Mouse (Mus musculus): ENCODE measurements around the gene H2-M10.1.
"Not testable (repeated sequence)": the region's sequence is repeated elsewhere in the genome, so short reads cannot be mapped to it uniquely, and the experiment has no call there.

The H2-M10.1 gene

GRCm38 (mm10) chr17:36326055-36326454 is at the start of gene H2-M10.1:
Gene H2-M10.1 (minus strand): TSS chr17:36326155.
- no peak for DNase-seq

GRCm38 (mm10) chr17:36368317-36368716 is 42.4 kb upstream of the H2-M10.1 start, which contains the start of gene H2-M10.3:
Gene H2-M10.3 (minus strand): TSS chr17:36368417.
- DNase-seq, result not testable (repeated sequence)

GRCm38 (mm10) chr17:36362404-36362803 is 36.4 kb upstream of the H2-M10.1 start:
- DNase-seq, result not testable (repeated sequence)

- DNase-seq, result peak; percentile 60 to 68
These were observed 31.6 kb upstream of the H2-M10.1 start for GRCm38 (mm10) chr17:36357512-36357911.

GRCm38 (mm10) chr17:36355763-36356162 is 29.8 kb upstream of the H2-M10.1 start:
- DNase-seq, result no peak

- peak; percentile 91 to 94 for DNase-seq
These were observed 29.4 kb upstream of the H2-M10.1 start for GRCm38 (mm10) chr17:36355343-36355742.

- no peak for DNase-seq
These were observed 10.2 kb downstream of the H2-M10.1 start for GRCm38 (mm10) chr17:36315689-36316253.

GRCm38 (mm10) chr17:36315041-36315688 is 10.8 kb downstream of the H2-M10.1 start:
- DNase-seq, result peak; percentile 86 to 87

- peak; percentile 26 to 46 for DNase-seq
These were observed 11.4 kb downstream of the H2-M10.1 start for GRCm38 (mm10) chr17:36314511-36314910.

- no peak for DNase-seq
These were observed 16.7 kb downstream of the H2-M10.1 start for GRCm38 (mm10) chr17:36309293-36309692.

- DNase-seq, result peak; percentile 92 to 96
These were observed 17.1 kb downstream of the H2-M10.1 start for GRCm38 (mm10) chr17:36308855-36309254.

- DNase-seq, result no peak
These were observed 39.6 kb downstream of the H2-M10.1 start, which contains the start of gene H2-M10.2 for GRCm38 (mm10) chr17:36286390-36286789. Gene H2-M10.2 (minus strand): TSS chr17:36286490.

- DNase-seq, result no peak
These were observed 44.3 kb downstream of the H2-M10.1 start for GRCm38 (mm10) chr17:36281521-36282245.

GRCm38 (mm10) chr17:36274776-36275175 is 51.2 kb downstream of the H2-M10.1 start:
- DNase-seq, result no peak

- DNase-seq, result no peak
These were observed 52.2 kb downstream of the H2-M10.1 start for GRCm38 (mm10) chr17:36273796-36274195.
